Mouse (Mus musculus) neural tube, embryonic 12.5 days (tissue): ENCODE data around the gene Kcnd2. TPM values are rescaled to one million over a fixed set of nuclear protein-coding genes. Genes with fewer than 3 reads are reported as not detected.

Source experiments
- ATAC-seq: fragments of 200-750 bp; cut with Nextera tagmentation; 2 replicates; pipeline ENCODE4 v1.8.0; 2017; ENCODE audit warnings: low read depth, mild to moderate bottlenecking, moderate TSS enrichment, moderate library complexity; ENCODE audit not compliant: low FRiP score
- H3K27ac ChIP-seq: fragments of 300-500 bp; sonication (generic); 2 replicates; pipeline ENCODE4 v1.5.1; 2016
- H3K27me3 ChIP-seq: fragments of 300-500 bp; sonication (generic); replicated peaks from 2 replicates; pipeline ENCODE4 v1.6.1; 2016; ENCODE audit warnings: mild to moderate bottlenecking
- H3K36me3 ChIP-seq: fragments of 300-500 bp; sonication (generic); 2 replicates; pipeline ENCODE4 v1.6.1; 2016; ENCODE audit warnings: mild to moderate bottlenecking
- H3K4me1 ChIP-seq: fragments of 300-500 bp; sonication (generic); 2 replicates; pipeline ENCODE4 v1.6.1; 2016
- H3K4me2 ChIP-seq: fragments of 300-500 bp; sonication (generic); replicated peaks from 2 replicates; pipeline ENCODE4 v1.6.1; 2016; ENCODE audit warnings: mild to moderate bottlenecking
- H3K4me3 ChIP-seq: fragments of 300-500 bp; sonication (generic); 2 replicates; pipeline ENCODE4 v1.5.1; 2016
- H3K9ac ChIP-seq: fragments of 300-500 bp; sonication (generic); 2 replicates; pipeline ENCODE4 v1.6.1; 2016; ENCODE audit warnings: mild to moderate bottlenecking
- H3K9me3 ChIP-seq: fragments of 300-500 bp; sonication (generic); 2 replicates; pipeline ENCODE4 v1.6.1; 2016; ENCODE audit warnings: mild to moderate bottlenecking
- WGBS: fragments of 180-500 bp; shearing (Covaris S2); methylation state at CpG from one replicate; pipeline ENCODE4 v1.1.7; 2016; 5-methylcytosine and 5-hydroxymethylcytosine counted together
- polyA plus RNA-seq: library from polyadenylated mRNA; unstranded; fragments of >200 nt; fragmentation: Nextera tagmentation; extraction: Ambion mirVana; gene quantifications from 2 replicates; pipeline ENCODE4 v1.2.1, GENCODE M21; 2016

Kcnd2 gene
- polyA plus RNA-seq, 1 experiment from 2014 or later = 6.6 TPM

GRCm38 (mm10) chr6:21471891-21472544 lies 256.7 kb downstream of the Kcnd2 start:
- no peak overlapping the region for H3K9ac ChIP-seq
- H3K27me3 ChIP-seq = no peaks in the 10 kb centered on the region
- 80% methylated on average over 1 of the region's 1 CpGs for WGBS
- H3K4me2 ChIP-seq = no peak overlapping the region
- ATAC-seq = no peak
- no peak overlapping the region for H3K27ac ChIP-seq
- H3K9me3 ChIP-seq = no peaks in the 10 kb centered on the region
- H3K4me3 ChIP-seq = no peak overlapping the region
- H3K4me1 ChIP-seq = no peaks in the 10 kb centered on the region
- H3K36me3 ChIP-seq = no peaks in the 10 kb centered on the region

GRCm38 (mm10) chr6:21482714-21483113 lies 267.4 kb downstream of the Kcnd2 start:
- no peaks in the 10 kb centered on the region for H3K4me1 ChIP-seq
- no peak overlapping the region for H3K27ac ChIP-seq
- H3K4me2 ChIP-seq = no peak overlapping the region
- no peaks in the 10 kb centered on the region for H3K27me3 ChIP-seq
- no peak for ATAC-seq
- WGBS = 90% methylated on average over 2 of the region's 2 CpGs
- H3K9me3 ChIP-seq = no peaks in the 10 kb centered on the region
- no peak overlapping the region for H3K9ac ChIP-seq
- no peak overlapping the region for H3K4me3 ChIP-seq
- no peaks in the 10 kb centered on the region for H3K36me3 ChIP-seq

- Histone ChIP-seq H3K4me2 (no peak overlapping the region), H3K4me3 (no peak overlapping the region), H3K4me1 (no peaks in the 10 kb centered on the region), H3K36me3 (no peaks in the 10 kb centered on the region), H3K9ac (no peak overlapping the region), H3K9me3 (no peaks in the 10 kb centered on the region), H3K27me3 (no peaks in the 10 kb centered on the region), H3K27ac (no peak overlapping the region)
- ATAC-seq = no peak
- WGBS = 88% methylated on average over 2 of the region's 2 CpGs
Measured at GRCm38 (mm10) chr6:21488536-21488935, 273.2 kb downstream of the Kcnd2 start.

DNA sequence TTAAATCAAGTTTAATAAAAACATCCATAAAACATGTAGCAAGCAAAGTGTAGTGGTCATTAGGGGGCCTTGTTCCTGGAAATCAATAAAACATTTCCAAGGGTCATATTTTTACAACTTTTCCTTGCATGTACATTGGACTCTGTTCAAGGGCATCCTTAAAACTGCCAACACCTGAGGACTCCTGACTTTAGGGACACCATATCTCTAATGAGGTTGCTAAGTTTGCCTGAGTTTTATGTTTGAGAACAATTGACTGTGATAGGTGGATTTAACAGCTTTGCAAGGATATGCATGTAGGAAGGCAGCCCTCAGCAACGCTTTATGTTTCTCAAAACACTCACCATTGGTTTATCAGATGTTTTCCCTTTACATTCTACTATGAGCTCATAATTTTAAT lies 287.6 kb downstream of the Kcnd2 start:
- 85% methylated on average over 1 of the region's 1 CpGs for WGBS
- no peak overlapping the region for H3K9ac ChIP-seq
- H3K4me2 ChIP-seq = no peak overlapping the region
- H3K4me3 ChIP-seq = no peak overlapping the region
- H3K27ac ChIP-seq = no peak overlapping the region
- no peaks in the 10 kb centered on the region for H3K9me3 ChIP-seq
- H3K4me1 ChIP-seq = no peaks in the 10 kb centered on the region
- no peak for ATAC-seq
- H3K27me3 ChIP-seq = no peaks in the 10 kb centered on the region
- no peaks in the 10 kb centered on the region for H3K36me3 ChIP-seq

- Histone ChIP-seq H3K4me3 (no peak overlapping the region), H3K4me2 (no peak overlapping the region), H3K36me3 (no peaks in the 10 kb centered on the region), H3K4me1 (no peaks in the 10 kb centered on the region), H3K27me3 (no peaks in the 10 kb centered on the region), H3K27ac (no peak overlapping the region), H3K9ac (no peak overlapping the region), H3K9me3 (no peaks in the 10 kb centered on the region)
- no peak for ATAC-seq
- 90% methylated on average over 3 of the region's 3 CpGs for WGBS
Measured at GRCm38 (mm10) chr6:21510621-21511239, 295.4 kb downstream of the Kcnd2 start.

GRCm38 (mm10) chr6:21520351-21520750 lies 305.0 kb downstream of the Kcnd2 start:
- Histone ChIP-seq H3K9me3 (no peaks in the 10 kb centered on the region), H3K36me3 (no peaks in the 10 kb centered on the region)
- no peak for ATAC-seq

GRCm38 (mm10) chr6:21527489-21528074 lies 312.3 kb downstream of the Kcnd2 start:
- ATAC-seq = no peak
- 88% methylated on average over 1 of the region's 1 CpGs for WGBS

More at GRCm38 (mm10) chr6:21520351-21520750, 305.0 kb downstream of the Kcnd2 start:
- Histone ChIP-seq H3K4me2 (no peak overlapping the region), H3K27ac (no peak overlapping the region), H3K9ac (no peak overlapping the region), H3K4me1 (no peaks in the 10 kb centered on the region), H3K27me3 (no peaks in the 10 kb centered on the region), H3K4me3 (no peak overlapping the region)
- 78% methylated on average over 1 of the region's 1 CpGs for WGBS

DNA sequence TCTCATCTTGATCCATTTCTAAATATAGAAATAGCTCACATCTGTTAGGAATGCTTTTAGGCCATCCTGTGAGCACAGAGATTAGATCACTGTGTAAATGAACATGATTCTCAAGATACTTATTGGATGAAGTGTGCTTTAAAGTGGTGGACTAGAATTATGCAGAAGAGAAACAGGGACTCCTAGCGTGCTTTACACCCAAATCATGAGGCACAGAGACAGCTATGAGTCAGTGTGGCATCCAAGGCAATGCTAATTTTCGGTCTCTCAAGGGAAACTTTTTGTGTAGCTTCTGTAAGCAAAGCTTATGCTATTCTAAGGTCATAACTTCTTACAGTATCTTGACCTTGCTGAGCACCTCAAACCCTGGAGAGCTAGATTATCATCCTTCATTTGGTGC lies 318.7 kb downstream of the Kcnd2 start:
- 74% methylated on average over 2 of the region's 2 CpGs for WGBS

More at GRCm38 (mm10) chr6:21527489-21528074, 312.3 kb downstream of the Kcnd2 start:
- Histone ChIP-seq H3K4me2 (no peak overlapping the region), H3K27me3 (no peaks in the 10 kb centered on the region), H3K27ac (no peak overlapping the region), H3K4me1 (no peaks in the 10 kb centered on the region), H3K9me3 (no peaks in the 10 kb centered on the region), H3K36me3 (no peaks in the 10 kb centered on the region), H3K4me3 (no peak overlapping the region), H3K9ac (no peak overlapping the region)

GRCm38 (mm10) chr6:21534820-21535219 lies 319.5 kb downstream of the Kcnd2 start:
- ATAC-seq = no peak

More for the DNA sequence above, 318.7 kb downstream of the Kcnd2 start:
- Histone ChIP-seq H3K4me2 (no peak overlapping the region), H3K27ac (no peak overlapping the region), H3K4me1 (no peaks in the 10 kb centered on the region), H3K27me3 (no peaks in the 10 kb centered on the region), H3K9ac (no peak overlapping the region), H3K36me3 (no peaks in the 10 kb centered on the region), H3K9me3 (no peaks in the 10 kb centered on the region), H3K4me3 (no peak overlapping the region)
- ATAC-seq = no peak

DNA sequence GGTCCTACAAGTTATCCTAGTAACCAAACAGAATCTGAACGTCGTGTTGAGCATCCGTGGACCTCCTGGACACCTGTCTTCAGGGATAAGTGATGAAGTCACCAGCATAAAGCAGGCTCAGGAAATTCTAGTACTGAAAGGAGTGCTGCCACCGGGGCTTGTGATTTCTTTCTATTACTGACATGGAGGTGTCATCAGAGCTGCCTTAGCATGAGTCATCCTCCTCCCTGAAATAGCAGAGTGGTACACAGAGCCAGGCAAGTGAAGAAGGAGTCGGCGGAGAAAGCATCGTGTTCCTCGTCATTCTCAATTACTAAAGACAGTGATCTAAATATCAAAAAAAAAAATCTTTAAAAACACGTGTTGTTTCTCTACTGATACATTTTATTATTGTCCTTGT lies 336.2 kb downstream of the Kcnd2 start:
- no peaks in the 10 kb centered on the region for H3K27me3 ChIP-seq

More at GRCm38 (mm10) chr6:21534820-21535219, 319.5 kb downstream of the Kcnd2 start:
- Histone ChIP-seq H3K27me3 (no peaks in the 10 kb centered on the region), H3K9me3 (no peaks in the 10 kb centered on the region), H3K9ac (no peak overlapping the region), H3K27ac (no peak overlapping the region), H3K4me2 (no peak overlapping the region), H3K4me1 (no peaks in the 10 kb centered on the region), H3K4me3 (no peak overlapping the region), H3K36me3 (no peaks in the 10 kb centered on the region)
- WGBS = 30% methylated on average over 1 of the region's 1 CpGs

GRCm38 (mm10) chr6:21570964-21571363 lies 355.7 kb downstream of the Kcnd2 start:
- 30% methylated on average over 6 of the region's 6 CpGs for WGBS
- ATAC-seq = peak; percentile 25; the same call in 1 of the 2 replicates
- H3K9ac ChIP-seq = no peak overlapping the region
- H3K27ac ChIP-seq = no peak overlapping the region
- H3K4me2 ChIP-seq = no peak overlapping the region
- H3K4me3 ChIP-seq = no peak overlapping the region
- no peaks in the 10 kb centered on the region for H3K36me3 ChIP-seq
- H3K9me3 ChIP-seq = no peaks in the 10 kb centered on the region
- peaks cover 3% of the 10 kb centered on the region; the same call in 1 of the 2 replicates for H3K4me1 ChIP-seq
- H3K27me3 ChIP-seq = no peaks in the 10 kb centered on the region

More for the DNA sequence above, 336.2 kb downstream of the Kcnd2 start:
- Histone ChIP-seq H3K4me3 (no peak overlapping the region), H3K4me2 (no peak overlapping the region), H3K36me3 (no peaks in the 10 kb centered on the region), H3K9me3 (no peaks in the 10 kb centered on the region), H3K27ac (no peak overlapping the region), H3K9ac (no peak overlapping the region), H3K4me1 (no peaks in the 10 kb centered on the region)
- 82% methylated on average over 9 of the region's 9 CpGs for WGBS
- ATAC-seq = no peak

DNA sequence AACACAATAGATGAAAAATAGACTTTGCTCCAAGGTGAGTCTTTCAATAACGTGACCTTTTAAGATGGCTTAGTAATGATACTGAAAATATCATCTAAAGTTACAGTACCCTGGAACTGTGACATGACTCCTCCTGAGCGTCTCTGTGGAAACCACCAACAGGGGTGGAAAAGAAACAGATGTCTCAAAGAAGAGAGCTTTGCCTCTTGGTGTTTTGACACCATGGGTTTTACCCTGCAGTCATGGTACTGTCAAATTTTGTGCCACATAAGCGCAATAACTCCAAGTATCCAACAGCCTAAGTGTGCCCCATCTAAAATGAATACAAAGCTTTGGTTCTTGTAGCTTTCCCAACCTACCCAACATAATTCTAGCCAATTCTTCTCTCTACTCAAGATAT lies 374.9 kb downstream of the Kcnd2 start:
- Histone ChIP-seq H3K36me3 (no peaks in the 10 kb centered on the region), H3K4me2 (no peak overlapping the region), H3K27ac (no peak overlapping the region), H3K4me1 (no peaks in the 10 kb centered on the region), H3K4me3 (no peak overlapping the region), H3K9ac (no peak overlapping the region), H3K27me3 (no peaks in the 10 kb centered on the region), H3K9me3 (no peaks in the 10 kb centered on the region)
- WGBS = 85% methylated on average over 3 of the region's 3 CpGs
- ATAC-seq = no peak
